Mouse (Mus musculus) bone marrow macrophage, adult 2 months (primary cell): ENCODE measurements at regions not wholly inside any gene's neighbourhood (a gene's known extent, or its start where the extent isn't known, plus 50 kb on each side); places are given as distances from the start of the nearest gene placed in this dataset.

Experiments used
- H3K27ac ChIP-seq: 2 replicates; pipeline ENCODE4 v1.5.1; 2012; ENCODE audit warnings: low read depth, low read length; ENCODE audit not compliant: insufficient read depth
- H3K4me1 ChIP-seq: 2 replicates; pipeline ENCODE4 v1.6.1; 2012; ENCODE audit warnings: low read length; ENCODE audit not compliant: control insufficient read depth, insufficient read depth
- H3K4me3 ChIP-seq: 2 replicates; pipeline ENCODE4 v1.5.1; 2012; ENCODE audit warnings: mild to moderate bottlenecking, low read length, moderate library complexity; ENCODE audit not compliant: insufficient read depth
- CTCF ChIP-seq: IDR thresholded peaks from 2 replicates; pipeline ENCODE4 v1.5.1; 2012; ENCODE audit warnings: low read depth, mild to moderate bottlenecking, low read length, moderate library complexity
- POLR2A ChIP-seq: IDR thresholded peaks from 2 replicates; pipeline ENCODE4 v1.6.1; 2012; ENCODE audit warnings: mild to moderate bottlenecking, low read depth, low read length, borderline replicate concordance

- TF ChIP-seq POLR2A (no peak), CTCF (no peak)
- no peak overlapping the region for H3K27ac ChIP-seq
Measured at GRCm38 (mm10) chr8:86301885-86302509, 278.5 kb downstream of the Abcc12 start.

DNA sequence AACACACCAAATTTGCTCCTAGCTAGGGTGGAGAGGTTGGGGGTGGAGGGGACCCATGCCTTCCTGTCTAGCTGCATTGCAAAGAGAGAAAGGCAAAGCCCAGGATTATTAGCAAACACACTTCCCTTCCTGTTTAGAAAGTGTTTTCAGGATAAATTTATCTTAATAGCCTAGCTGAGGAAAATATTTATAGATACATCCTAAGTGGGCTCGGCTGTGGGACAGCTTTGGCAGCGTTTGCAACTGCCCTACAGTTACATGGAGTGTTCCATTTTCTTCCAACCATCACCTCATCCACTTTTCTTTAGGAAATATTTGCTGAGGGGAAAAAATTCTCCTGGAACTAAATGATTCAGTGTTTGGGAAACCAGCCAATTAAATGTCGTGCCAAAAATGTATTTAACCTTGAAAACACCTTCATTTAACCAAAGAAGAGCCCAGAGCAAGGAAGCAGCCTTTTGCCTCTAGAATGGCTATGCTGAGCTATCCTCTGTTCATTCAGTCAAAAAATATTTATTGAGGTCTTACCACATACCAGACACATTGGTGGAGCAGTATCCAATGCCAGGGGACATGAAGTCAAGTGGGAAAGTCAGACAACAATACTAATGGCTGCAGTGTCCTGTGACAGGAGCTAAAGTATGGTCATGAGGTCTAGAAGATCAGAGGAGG, 291.6 kb downstream of the Abcc12 start:
- Histone ChIP-seq H3K4me1 (no peaks in the 10 kb centered on the region), H3K27ac (no peak overlapping the region), H3K4me3 (no peak overlapping the region)
- TF ChIP-seq CTCF (no peak), POLR2A (no peak)

More at GRCm38 (mm10) chr8:86301885-86302509, 278.5 kb downstream of the Abcc12 start:
- Histone ChIP-seq H3K4me3 (no peak overlapping the region), H3K4me1 (no peaks in the 10 kb centered on the region)

GRCm38 (mm10) chr8:86282922-86283321, 297.6 kb downstream of the Abcc12 start:
- no peaks in the 10 kb centered on the region for H3K4me1 ChIP-seq
- no peak for TF ChIP-seq CTCF
- no peak for TF ChIP-seq POLR2A
- H3K27ac ChIP-seq, result no peak overlapping the region
- H3K4me3 ChIP-seq, result no peak overlapping the region

DNA sequence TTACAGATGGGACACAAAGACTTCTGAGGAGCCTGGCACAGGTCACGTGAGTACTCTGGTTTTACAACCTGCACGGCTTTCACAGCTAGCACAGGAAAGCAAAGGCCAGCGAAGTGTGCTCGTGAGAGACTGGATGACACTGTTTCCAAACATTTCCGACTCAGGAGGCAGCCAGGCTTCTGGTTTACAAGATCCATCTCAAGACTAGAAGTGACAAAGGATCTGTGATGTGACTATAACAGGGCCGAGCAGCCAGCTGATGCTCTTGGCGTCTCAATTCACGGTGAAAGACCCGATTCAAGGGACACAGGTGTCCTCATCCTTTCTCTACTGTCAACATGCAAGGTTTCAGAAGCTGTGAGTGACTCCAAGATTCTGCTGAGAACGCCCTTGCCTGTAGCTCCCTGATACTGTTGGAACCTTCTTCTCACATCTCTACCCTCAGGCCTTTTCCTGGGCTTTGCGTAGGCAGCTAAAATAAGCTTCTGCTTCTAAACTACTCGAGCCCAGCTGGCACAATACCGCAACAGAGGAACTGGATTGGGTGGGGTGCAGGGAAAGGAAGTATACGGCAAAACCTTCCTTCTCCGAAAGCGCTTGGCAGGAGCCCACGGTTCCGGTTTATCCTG, 300.3 kb downstream of the Abcc12 start:
- Histone ChIP-seq H3K4me3 (no peak overlapping the region), H3K4me1 (no peaks in the 10 kb centered on the region), H3K27ac (no peak overlapping the region)
- TF ChIP-seq POLR2A (no peak), CTCF (no peak)

DNA sequence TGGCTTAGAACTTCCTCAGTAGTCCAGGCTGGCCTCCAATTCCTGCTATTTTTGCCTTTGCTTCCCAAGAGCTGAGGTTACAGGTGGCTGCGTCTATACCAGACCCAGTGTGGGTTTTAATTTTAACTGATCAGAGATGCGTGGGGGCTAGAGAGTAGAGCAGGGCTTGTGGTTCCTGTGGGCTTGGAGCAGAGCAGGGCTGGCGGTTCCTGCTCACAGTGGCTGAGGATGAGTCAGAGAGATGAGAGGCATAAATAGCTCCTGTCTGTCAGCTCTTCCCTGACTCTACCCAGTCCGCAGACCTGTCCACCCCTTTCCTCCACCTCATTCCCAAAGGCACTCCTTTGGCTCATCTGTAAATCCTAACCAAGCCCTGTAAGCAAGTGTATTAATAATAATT, 304.8 kb downstream of the Abcc12 start:
- H3K27ac ChIP-seq, result no peak overlapping the region
- TF ChIP-seq POLR2A, result no peak
- TF ChIP-seq CTCF, result no peak
- H3K4me3 ChIP-seq, result no peak overlapping the region
- H3K4me1 ChIP-seq, result no peaks in the 10 kb centered on the region

GRCm38 (mm10) chr8:86273811-86274210, 306.7 kb downstream of the Abcc12 start:
- no peak overlapping the region for H3K27ac ChIP-seq
- TF ChIP-seq CTCF (no peak), POLR2A (no peak)
- no peak overlapping the region for H3K4me3 ChIP-seq
- H3K4me1 ChIP-seq, result no peaks in the 10 kb centered on the region

GRCm38 (mm10) chr8:86272626-86273025, 307.9 kb downstream of the Abcc12 start:
- no peaks in the 10 kb centered on the region for H3K4me1 ChIP-seq
- TF ChIP-seq POLR2A, result no peak
- TF ChIP-seq CTCF, result no peak
- H3K27ac ChIP-seq, result no peak overlapping the region
- H3K4me3 ChIP-seq, result no peak overlapping the region

DNA sequence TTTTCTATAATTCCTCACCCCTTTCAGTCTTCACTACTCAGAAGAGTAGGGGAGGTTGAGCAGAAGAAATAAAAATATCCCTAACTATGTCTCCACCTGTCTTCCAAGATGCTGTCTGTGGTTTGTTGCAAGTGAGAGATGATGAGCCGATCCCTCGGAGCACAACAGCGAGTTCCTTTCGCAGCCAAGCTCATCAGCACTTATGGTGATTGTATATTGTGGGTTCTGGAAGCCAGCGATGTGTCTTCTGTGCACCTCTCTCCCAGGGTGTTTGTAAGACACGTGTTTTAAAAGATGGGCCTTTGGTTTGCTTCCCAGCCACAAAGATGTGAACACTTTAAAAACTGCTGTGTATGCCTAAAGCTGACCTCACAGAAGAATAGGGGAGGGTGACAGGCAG, 309.0 kb downstream of the Abcc12 start:
- no peak for TF ChIP-seq POLR2A
- TF ChIP-seq CTCF, result no peak
- H3K4me1 ChIP-seq, result no peaks in the 10 kb centered on the region
- no peak overlapping the region for H3K27ac ChIP-seq
- no peak overlapping the region for H3K4me3 ChIP-seq

DNA sequence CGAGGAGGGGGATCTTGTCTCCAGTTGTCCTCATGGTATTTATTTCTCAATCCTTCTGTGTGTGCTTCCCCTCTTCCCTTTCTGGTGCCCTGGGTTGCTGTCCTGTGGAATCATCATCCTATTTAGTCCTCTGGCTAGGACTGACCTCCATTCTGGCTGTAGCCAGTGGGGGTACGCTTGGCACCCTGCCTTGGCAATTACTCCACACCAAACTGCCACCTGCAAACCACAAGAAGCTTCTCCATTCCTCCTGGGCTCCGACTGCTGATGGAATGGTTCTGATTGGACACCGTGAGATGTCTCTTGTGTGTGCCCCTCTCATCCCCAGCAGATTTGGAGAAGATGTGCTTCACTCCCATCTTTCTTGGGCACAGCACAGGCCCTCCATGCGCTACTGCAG, 322.5 kb downstream of the Abcc12 start:
- TF ChIP-seq POLR2A (no peak), CTCF (no peak)
- Histone ChIP-seq H3K4me3 (no peak overlapping the region), H3K4me1 (no peaks in the 10 kb centered on the region), H3K27ac (no peak overlapping the region)

DNA sequence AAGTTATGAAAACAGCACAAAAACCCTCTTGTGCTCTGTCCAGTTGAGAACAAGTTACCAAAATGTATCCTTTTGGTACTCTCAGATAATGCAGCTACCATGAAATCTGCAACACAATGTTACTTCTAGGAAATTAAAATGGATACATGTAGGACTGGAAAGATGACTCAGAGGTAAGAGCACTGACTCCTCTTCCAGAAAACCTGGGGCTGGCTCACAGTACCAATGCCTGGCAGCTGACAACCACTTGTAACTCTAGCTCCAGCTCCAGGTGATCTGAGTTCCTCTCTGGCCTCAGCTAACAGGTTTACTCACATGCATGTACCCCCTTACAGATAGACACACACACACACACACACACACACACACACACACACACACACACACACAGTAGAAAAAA, 325.1 kb downstream of the Abcc12 start:
- Histone ChIP-seq H3K4me1 (no peaks in the 10 kb centered on the region), H3K27ac (no peak overlapping the region), H3K4me3 (no peak overlapping the region)
- no peak for TF ChIP-seq CTCF
- no peak for TF ChIP-seq POLR2A

DNA sequence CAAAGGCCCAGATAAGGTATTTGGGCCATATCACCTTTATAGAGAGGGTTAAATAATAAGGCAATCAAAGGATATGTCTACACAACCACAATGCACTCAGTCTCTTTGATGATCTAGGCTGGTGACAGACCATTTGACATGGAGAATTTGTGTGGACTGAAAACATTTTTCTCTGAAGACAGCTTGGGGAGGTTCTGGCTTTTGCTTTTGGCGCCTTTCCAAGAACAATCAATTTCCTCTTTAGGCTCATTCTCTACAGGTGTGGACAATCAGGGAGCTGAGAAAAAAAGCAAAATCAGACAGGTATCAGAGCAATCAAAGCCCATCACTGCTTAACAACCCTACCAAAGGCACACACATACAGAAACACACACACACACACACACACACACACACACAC, 325.8 kb downstream of the Abcc12 start:
- TF ChIP-seq CTCF, result no peak
- TF ChIP-seq POLR2A, result no peak
- no peaks in the 10 kb centered on the region for H3K4me1 ChIP-seq
- H3K4me3 ChIP-seq, result no peak overlapping the region
- H3K27ac ChIP-seq, result no peak overlapping the region
